Mouse (Mus musculus) testis, adult 2 months (tissue): ENCODE results near the gene Ugt1a6b.
"Not testable (repeated sequence)": the region's sequence is repeated elsewhere in the genome, so short reads cannot be mapped to it uniquely, and the experiment has no call there.

Source experiments
- CTCF ChIP-seq: fragments of 200-500 bp; IDR thresholded peaks from 2 replicates; pipeline ENCODE4 v1.5.1; 2012; ENCODE audit warnings: low read depth, mild to moderate bottlenecking, inconsistent platforms, low read length, moderate library complexity; ENCODE audit not compliant: control insufficient read depth, insufficient read depth, insufficient replicate concordance
- POLR2A ChIP-seq: fragments of 200-500 bp; IDR thresholded peaks from 2 replicates; pipeline ENCODE4 v1.6.1; 2012; ENCODE audit warnings: low read depth, mild to moderate bottlenecking, inconsistent platforms, low read length, moderate library complexity; ENCODE audit not compliant: control insufficient read depth

DNA sequence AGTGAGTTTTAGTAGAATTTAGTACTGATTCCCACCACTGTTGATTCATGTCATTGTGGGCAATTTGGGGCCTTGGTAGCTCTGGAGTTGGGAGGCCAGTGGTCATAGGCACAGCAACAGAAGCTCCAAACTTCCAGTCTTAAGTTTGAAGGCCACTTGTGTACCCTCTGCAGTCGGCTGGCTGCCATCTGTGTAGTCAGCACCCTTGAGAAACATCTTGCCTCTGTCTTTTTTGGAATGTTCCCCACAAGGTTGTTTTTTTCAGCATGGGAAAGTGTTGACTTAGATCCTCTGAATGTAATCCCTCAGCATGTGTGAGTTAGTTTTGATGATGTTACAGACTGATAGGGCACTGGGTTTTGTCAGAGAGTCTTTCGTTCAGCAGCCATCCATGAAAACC is 3.4 kb upstream of the Ugt1a6b start:
- not testable (repeated sequence) for TF ChIP-seq POLR2A, CTCF
